Mouse (Mus musculus) layer of hippocampus, adult 2 months (tissue): ENCODE results near the gene Mecp2. TPM values are rescaled to one million over a fixed set of nuclear protein-coding genes. Genes with fewer than 3 reads are reported as not detected.

Experiments
- DNase-seq, 2 experiments: peaks; one replicate each; pipeline ENCODE4 v3.0.0; 2022; ENCODE audit warnings: low spot score in 2 of 2
- H3K27ac ChIP-seq: fragments of 200-600 bp; 2 replicates; pipeline ENCODE4 v1.8.1; 2022
- H3K4me3 ChIP-seq: fragments of 200-600 bp; 2 replicates; pipeline ENCODE4 v1.8.1; 2022; ENCODE audit warnings: mild to moderate bottlenecking
- CTCF ChIP-seq: fragments of 200-600 bp; conservative IDR thresholded peaks from 2 replicates; pipeline ENCODE4 v1.8.1; 2022; ENCODE audit warnings: antibody characterized with exemption, mild to moderate bottlenecking, moderate library complexity
- microRNA-seq, 2 experiments: library from miRNA; unstranded; fragments of <30 nt; microRNA quantifications; one replicate each; pipeline ENCODE4 v1.2.0; 2021
- total RNA-seq, 2 experiments: library from RNA; stranded (reverse); gene quantifications; 2 replicates each; pipeline ENCODE4 v1.2.3; 2021

Mecp2 gene
- total RNA-seq, 2 experiments from 2014 or later = 90.6 to 94.2 TPM

DNA sequence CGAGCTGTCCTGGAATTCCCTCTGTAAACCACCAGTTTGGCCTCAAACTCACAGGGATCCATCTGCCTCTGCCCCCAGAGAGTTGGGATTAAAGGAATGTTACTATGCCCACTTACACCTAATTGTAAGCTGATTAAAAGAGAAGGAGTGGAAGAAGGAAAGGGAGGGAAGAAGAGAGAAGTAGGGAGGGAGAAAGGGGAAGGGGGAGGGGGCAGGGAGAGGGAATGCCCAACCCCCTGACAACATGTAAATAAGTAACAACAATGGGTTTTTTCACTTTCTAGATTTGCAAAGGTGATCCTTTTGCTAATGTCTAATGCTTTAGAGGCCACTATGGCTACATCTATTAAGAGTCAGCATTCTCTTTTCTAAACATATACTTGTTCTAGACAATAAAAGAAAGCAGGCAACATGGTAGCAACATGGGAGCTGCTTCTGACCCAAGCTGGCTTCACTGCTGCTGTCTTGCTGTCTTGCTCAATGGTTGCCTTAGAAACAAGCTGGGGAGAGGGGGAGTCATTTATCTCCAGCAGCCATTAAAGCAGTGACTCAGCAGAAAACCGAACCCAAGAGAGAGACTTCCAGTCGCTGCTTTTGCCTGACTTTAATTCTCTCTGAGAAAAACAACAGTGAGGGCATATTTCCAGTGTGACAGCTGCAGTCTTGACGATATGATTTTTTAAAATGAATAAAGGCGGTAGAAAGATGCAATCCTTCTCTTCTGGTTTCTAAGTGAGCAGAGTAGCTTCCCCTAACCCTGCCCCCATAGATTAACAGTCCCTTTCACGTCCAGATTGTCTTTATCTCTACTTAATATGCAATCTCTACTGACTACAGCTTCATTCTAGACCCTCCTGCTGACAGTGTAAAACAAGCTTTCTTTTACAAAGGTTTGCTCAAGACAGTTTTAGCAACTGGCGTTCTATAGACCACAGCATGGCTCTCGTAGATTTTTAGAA lies 136.0 kb downstream of the Mecp2 start:
- Histone ChIP-seq H3K4me3 (no peak overlapping the region), H3K27ac (peak overlapping the region; percentile 89)
- peak; percentile 37 to 63 for DNase-seq
- TF ChIP-seq CTCF = no peak

GRCm38 (mm10) chrX:73977783-73978182 lies 157.4 kb downstream of the Mecp2 start:
- Histone ChIP-seq H3K4me3 (no peak overlapping the region), H3K27ac (no peak overlapping the region)
- no peak for DNase-seq
- no peak for TF ChIP-seq CTCF

Small RNAs within 50 kb of the gene (microRNA-seq; reads per million reads assigned to microRNA genes)
- gene Mir5132 (5.1 to 7.5 reads per million in 2 experiments), gene Mir718 (0 to 1.6 reads per million in 2 experiments)

Other genes starting within 250 kb of the Mecp2 start
- gene Avpr2, start 243.3 kb downstream of the Mecp2 start, total RNA-seq = not detected
- 100 to 1,000 TPM; 118 to 139 TPM for gene L1cam, start 239.3 kb downstream of the Mecp2 start, total RNA-seq
- gene Arhgap4, start 213.5 kb downstream of the Mecp2 start, total RNA-seq = 1 to 10 TPM; 5.3 to 7.2 TPM
- 10 to 100 TPM; 68.0 to 72.0 TPM for gene Naa10, start 213.4 kb downstream of the Mecp2 start, total RNA-seq
- gene Renbp, start 204.5 kb downstream of the Mecp2 start, total RNA-seq = 1 to 10 TPM; 4.5 to 6.2 TPM
- gene Hcfc1, start 169.0 kb downstream of the Mecp2 start, total RNA-seq = 10 to 100 TPM; 76.4 to 79.2 TPM
- gene Irak1, start 111.4 kb downstream of the Mecp2 start, total RNA-seq = 10 to 100 TPM; 59.3 to 62.6 TPM
- 1 to 10 TPM in 1 of 2 experiments, not detected in 1; 1.1 TPM for gene Opn1mw, start 7.9 kb downstream of the Mecp2 start, total RNA-seq
- gene Tex28, start 32.5 kb upstream of the Mecp2 start, total RNA-seq = not detected
- gene Tktl1, start 41.9 kb upstream of the Mecp2 start, total RNA-seq = under 1 TPM in 1 of 2 experiments, not detected in 1; 0.17 TPM
- gene Flna, start 114.5 kb upstream of the Mecp2 start, total RNA-seq = 10 to 100 TPM; 77.1 to 78.0 TPM
- gene Emd, start 119.3 kb upstream of the Mecp2 start, total RNA-seq = 10 to 100 TPM; 31.8 to 39.5 TPM
- 100 to 1,000 TPM; 137 to 175 TPM for gene Rpl10, start 135.4 kb upstream of the Mecp2 start, total RNA-seq
- gene Taz, start 146.5 kb upstream of the Mecp2 start, total RNA-seq = 10 to 100 TPM; 61.4 to 71.4 TPM
- gene Dnase1l1, start 147.0 kb upstream of the Mecp2 start, total RNA-seq = 1 to 10 TPM; 1.6 to 2.1 TPM
- 100 to 1,000 TPM; 306 to 330 TPM for gene Atp6ap1, start 161.7 kb upstream of the Mecp2 start, total RNA-seq
- 100 to 1,000 TPM; 620 to 624 TPM for gene Gdi1, start 169.6 kb upstream of the Mecp2 start, total RNA-seq
- 10 to 100 TPM; 28.1 to 33.7 TPM for gene Fam50a, start 177.7 kb upstream of the Mecp2 start, total RNA-seq
- gene Plxna3, start 193.7 kb upstream of the Mecp2 start, total RNA-seq = 10 to 100 TPM; 31.5 to 32.0 TPM
- 10 to 100 TPM; 23.3 to 27.3 TPM for gene Lage3, start 218.3 kb upstream of the Mecp2 start, total RNA-seq
- 10 to 100 TPM; 61.1 to 65.1 TPM for gene Ubl4a, start 237.9 kb upstream of the Mecp2 start, total RNA-seq
- 1 to 10 TPM; 2.8 to 3.1 TPM for gene Slc10a3, start 238.0 kb upstream of the Mecp2 start, total RNA-seq